Mouse (Mus musculus) spleen, adult 2 months (tissue): ENCODE data around the gene C130026I21Rik. TPM values are rescaled to one million over a fixed set of nuclear protein-coding genes. Genes with fewer than 3 reads are reported as not detected.
A peak's percentile ranks its signal among the peaks of the same experiment; 100 is the strongest.
"Not testable (repeated sequence)": the region's sequence is repeated elsewhere in the genome, so short reads cannot be mapped to it uniquely, and the experiment has no call there.

Experiments used
- DNase-seq, 2 experiments: peaks; one replicate each; pipeline versions ENCODE4 v3.0.0 to v3.0.0-alpha.2; 2012 to 2021; ENCODE audit warnings: low spot score in 2 of 2, low read depth in 1 of 2
- H3K27ac ChIP-seq: fragments of 200-500 bp; 2 replicates; pipeline ENCODE4 v1.5.1; 2012; ENCODE audit warnings: low read length, inconsistent platforms; ENCODE audit not compliant: insufficient read depth
- H3K27me3 ChIP-seq: fragments of 200-500 bp; 2 replicates; pipeline ENCODE4 v1.6.1; 2012; ENCODE audit warnings: mild to moderate bottlenecking, moderate library complexity, low read length, inconsistent platforms; ENCODE audit not compliant: control insufficient read depth, insufficient read depth
- H3K36me3 ChIP-seq: fragments of 200-500 bp; 2 replicates; pipeline ENCODE4 v1.6.1; 2012; ENCODE audit warnings: mild to moderate bottlenecking, low read length, inconsistent platforms; ENCODE audit not compliant: control insufficient read depth, insufficient read depth
- H3K4me1 ChIP-seq: fragments of 200-500 bp; 2 replicates; pipeline ENCODE4 v1.6.1; 2011; ENCODE audit warnings: inconsistent platforms; ENCODE audit not compliant: control insufficient read depth, insufficient read depth, insufficient read length
- H3K4me3 ChIP-seq: fragments of 200-500 bp; 2 replicates; pipeline ENCODE4 v1.5.1; 2011; ENCODE audit warnings: mild to moderate bottlenecking, inconsistent platforms; ENCODE audit not compliant: insufficient read depth, insufficient read length; ENCODE audit errors: extremely low read depth
- WGBS: fragments of 180-500 bp; shearing (Covaris S2); methylation state at CpG from one replicate; pipeline ENCODE4 v1.1.7; 2018; 5-methylcytosine and 5-hydroxymethylcytosine counted together
- polyA plus RNA-seq: library from polyadenylated mRNA; depleted of rRNA; stranded (reverse); fragments of >200 nt; gene quantifications from 2 replicates; pipeline ENCODE4 v1.2.3, GENCODE M21; 2012

C130026I21Rik gene
- polyA plus RNA-seq, 1 experiment = 3.5 TPM

- not testable (repeated sequence) for H3K27ac ChIP-seq, H3K4me1 ChIP-seq, H3K4me3 ChIP-seq, DNase-seq, H3K36me3 ChIP-seq, H3K27me3 ChIP-seq
- WGBS = 68% methylated on average over 4 of the region's 4 CpGs
These were observed 165.0 kb downstream of the C130026I21Rik start for GRCm38 (mm10) chr1:85105336-85105735.

- H3K4me1 ChIP-seq = not testable (repeated sequence)
- 55% methylated on average over 4 of the region's 4 CpGs for WGBS
These were observed 168.6 kb downstream of the C130026I21Rik start for GRCm38 (mm10) chr1:85101754-85102153.

DNA sequence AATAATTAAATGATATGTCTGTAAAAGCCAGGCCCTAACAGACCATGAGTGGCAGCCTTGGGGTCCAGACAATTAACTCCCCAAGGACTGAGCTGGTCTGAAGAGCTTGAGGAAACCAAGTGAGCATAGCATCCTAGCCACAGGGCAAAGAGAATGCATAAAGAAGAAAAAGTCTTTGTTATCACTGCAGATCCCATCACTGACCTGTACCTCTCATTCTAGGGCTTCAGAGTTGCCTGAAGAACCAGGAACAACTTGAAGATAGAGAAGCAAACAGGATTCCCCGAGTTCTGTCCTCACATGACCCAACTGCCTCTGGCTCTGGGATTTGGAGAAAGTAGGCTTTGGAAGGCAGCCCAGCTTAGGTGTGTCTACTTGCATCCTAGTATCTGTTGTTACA, 170.5 kb downstream of the C130026I21Rik start, which contains the start of gene Gm10553:
Gene Gm10553, plus strand, starts transcription at position 301 of the 400 bp plus-strand sequence.
- H3K4me3 ChIP-seq, DNase-seq: not testable (repeated sequence)
- WGBS = 59% methylated on average over 1 of the region's 1 CpGs

More at GRCm38 (mm10) chr1:85101754-85102153, 168.6 kb downstream of the C130026I21Rik start:
- not testable (repeated sequence) for H3K4me3 ChIP-seq, H3K36me3 ChIP-seq, H3K27me3 ChIP-seq, DNase-seq
- H3K27ac ChIP-seq = 0 out of 2 replicates have a peak overlapping the region, but pooled peaks have one; percentile 43

GRCm38 (mm10) chr1:85099081-85099480, 171.3 kb downstream of the C130026I21Rik start:
- DNase-seq, H3K4me3 ChIP-seq, H3K4me1 ChIP-seq, H3K27ac ChIP-seq, H3K27me3 ChIP-seq, H3K36me3 ChIP-seq: not testable (repeated sequence)
- WGBS = 76% methylated on average over 7 of the region's 7 CpGs

More for the DNA sequence above, 170.5 kb downstream of the C130026I21Rik start, which contains the start of gene Gm10553:
- not testable (repeated sequence) for H3K27ac ChIP-seq, H3K4me1 ChIP-seq, H3K36me3 ChIP-seq, H3K27me3 ChIP-seq

DNA sequence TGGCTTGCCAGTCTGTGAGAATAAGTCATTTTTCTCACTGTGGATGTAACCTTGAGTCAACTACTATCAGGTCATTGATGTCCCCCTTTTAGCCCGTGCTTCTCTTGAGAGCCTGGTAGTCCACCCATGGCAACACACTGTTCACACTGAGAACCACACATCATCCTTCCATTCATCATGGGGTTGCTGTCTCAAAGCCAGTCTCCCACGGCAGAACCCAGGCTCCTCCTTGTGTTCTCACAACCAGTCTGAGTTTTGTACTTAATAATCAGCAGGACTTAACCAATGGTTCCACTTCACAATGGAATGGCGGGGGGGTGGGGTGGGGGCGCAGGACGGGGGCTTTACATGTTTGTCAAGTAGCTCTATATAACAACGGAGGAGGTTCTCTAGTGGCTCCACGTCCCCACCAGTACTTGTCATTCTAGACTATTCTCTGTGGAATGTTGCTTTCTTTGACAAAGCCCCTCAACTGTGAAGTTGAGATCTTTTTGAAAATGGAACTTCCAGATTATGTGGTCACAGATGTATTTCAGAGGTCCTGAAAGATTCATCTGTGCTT, 177.3 kb downstream of the C130026I21Rik start:
- H3K4me3 ChIP-seq, DNase-seq, H3K36me3 ChIP-seq, H3K27ac ChIP-seq, H3K4me1 ChIP-seq, H3K27me3 ChIP-seq: not testable (repeated sequence)
- 78% methylated on average over 7 of the region's 7 CpGs for WGBS

GRCm38 (mm10) chr1:85092169-85092568, 178.2 kb downstream of the C130026I21Rik start:
- not testable (repeated sequence) for H3K27ac ChIP-seq, H3K36me3 ChIP-seq, H3K4me3 ChIP-seq, H3K27me3 ChIP-seq, H3K4me1 ChIP-seq
- peak in 1 of 2 experiments; percentile 14 for DNase-seq
- 27% methylated on average over 1 of the region's 3 CpGs for WGBS

- not testable (repeated sequence) for H3K4me3 ChIP-seq, DNase-seq, H3K36me3 ChIP-seq, H3K4me1 ChIP-seq, H3K27me3 ChIP-seq, H3K27ac ChIP-seq
- 79% methylated on average over 1 of the region's 1 CpGs for WGBS
These were observed 184.2 kb downstream of the C130026I21Rik start for GRCm38 (mm10) chr1:85086211-85086610.

DNA sequence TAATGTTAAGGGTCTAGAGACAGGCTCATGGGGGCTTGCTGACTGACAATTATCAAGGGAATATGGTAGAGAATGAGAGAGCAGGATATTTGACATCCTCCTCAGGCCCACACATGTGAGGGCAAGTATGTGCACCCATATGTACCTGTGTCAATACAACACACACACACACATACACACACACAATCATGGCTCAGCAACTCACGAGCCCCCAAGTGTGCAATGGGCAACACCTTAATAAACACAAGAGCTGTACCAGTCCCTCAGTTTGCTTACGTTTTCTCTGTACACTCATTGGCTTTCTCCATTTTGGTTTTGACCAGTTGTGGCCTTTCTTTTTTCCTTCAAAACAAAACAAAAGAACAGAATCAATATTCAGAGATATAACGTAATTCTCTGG, 185.6 kb downstream of the C130026I21Rik start:
- H3K27me3 ChIP-seq, DNase-seq, H3K36me3 ChIP-seq, H3K4me3 ChIP-seq, H3K4me1 ChIP-seq, H3K27ac ChIP-seq: not testable (repeated sequence)
- WGBS = 67% methylated on average over 3 of the region's 3 CpGs

GRCm38 (mm10) chr1:85073099-85073498, 197.3 kb downstream of the C130026I21Rik start:
- not testable (repeated sequence) for H3K27me3 ChIP-seq, H3K4me1 ChIP-seq, DNase-seq, H3K36me3 ChIP-seq, H3K4me3 ChIP-seq, H3K27ac ChIP-seq
- WGBS = 59% methylated on average over 3 of the region's 3 CpGs

DNA sequence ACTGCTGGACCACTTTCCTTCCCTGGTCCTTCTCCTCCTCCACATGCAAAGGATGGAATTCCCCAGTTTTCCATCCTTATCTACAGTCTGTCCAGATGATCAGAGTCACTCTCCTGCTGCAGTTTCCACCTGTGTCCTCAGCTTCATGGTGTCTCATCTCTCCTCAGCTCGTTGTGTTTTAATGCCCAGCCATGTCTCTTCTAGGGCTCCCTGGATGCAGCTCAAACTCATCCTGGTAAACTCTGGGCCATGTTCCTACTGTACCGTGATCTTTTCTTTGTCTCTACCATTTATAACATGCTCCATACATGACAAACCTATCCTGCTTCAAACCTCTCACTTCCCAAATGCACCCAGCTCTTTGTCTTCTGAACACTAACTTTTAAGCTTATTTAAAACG, 198.7 kb downstream of the C130026I21Rik start:
- not testable (repeated sequence) for H3K4me1 ChIP-seq, H3K27me3 ChIP-seq, H3K4me3 ChIP-seq, H3K27ac ChIP-seq, H3K36me3 ChIP-seq, DNase-seq
- WGBS = 59% methylated on average over 3 of the region's 3 CpGs

DNA sequence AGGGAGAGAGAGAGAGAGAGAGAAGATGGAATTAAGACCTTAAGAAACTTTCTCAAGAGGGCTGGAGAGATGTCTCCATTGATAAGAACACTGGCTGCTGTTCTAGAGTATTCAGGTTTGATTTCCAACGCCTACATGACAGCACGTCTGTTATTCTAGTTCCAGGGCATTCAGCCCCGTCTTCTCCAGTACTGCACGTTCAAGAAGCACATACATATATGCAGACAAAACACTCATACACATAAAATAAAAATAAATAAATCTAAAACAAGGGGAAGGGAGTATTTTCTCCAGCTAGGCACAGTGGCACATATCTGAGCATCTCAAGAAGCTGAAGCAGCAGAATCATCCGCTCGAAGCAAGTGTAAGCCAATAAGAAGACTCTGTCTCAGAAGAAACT, 234.6 kb downstream of the C130026I21Rik start:
- not testable (repeated sequence) for H3K27ac ChIP-seq, H3K4me3 ChIP-seq, H3K36me3 ChIP-seq, H3K4me1 ChIP-seq, DNase-seq, H3K27me3 ChIP-seq
- WGBS = 79% methylated on average over 6 of the region's 6 CpGs
